Comparison of ENCODE assay signal across 8 mouse cellular contexts in the genomic region with DNA sequence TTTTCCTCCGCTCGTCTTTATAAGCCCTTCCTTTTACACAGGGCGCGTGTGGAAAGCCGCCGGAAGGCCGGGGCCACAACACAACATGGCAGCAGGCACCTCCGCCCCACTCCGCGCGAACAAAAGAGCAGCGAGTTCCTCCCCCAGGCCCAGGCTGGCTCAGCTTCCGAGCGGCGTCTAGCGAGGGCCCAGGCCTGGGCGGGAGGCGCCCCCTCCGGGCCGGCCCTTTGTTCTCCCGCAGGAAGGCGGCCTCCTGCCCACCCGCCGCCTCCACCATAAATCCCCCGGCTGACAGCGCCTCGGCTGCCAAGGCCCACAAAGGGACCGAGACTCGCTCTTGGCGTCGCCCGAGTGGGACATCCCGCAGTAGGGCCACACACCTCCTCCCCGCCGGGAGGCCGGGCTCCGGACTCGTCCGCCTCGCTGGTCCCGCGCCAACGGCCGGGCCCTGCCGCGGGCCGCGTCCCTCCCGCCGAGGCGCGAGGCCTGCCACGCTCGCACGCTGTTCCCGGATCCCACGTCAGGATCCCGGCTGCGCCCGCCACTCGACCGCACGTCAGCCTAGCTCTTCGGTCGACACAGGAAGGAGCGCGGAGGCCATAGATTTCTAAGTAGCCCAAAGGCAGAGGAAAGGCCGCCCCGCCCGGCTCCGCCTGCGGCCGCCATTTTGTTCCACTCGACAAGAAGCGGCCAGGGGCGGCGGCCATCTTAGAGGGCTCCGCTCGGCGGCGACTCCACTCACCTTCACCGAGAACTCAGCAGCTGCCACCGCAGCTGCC. TPM values are rescaled to one million over a fixed set of nuclear protein-coding genes. Genes with fewer than 3 reads are reported as not detected.
DNase-seq lines count a peak whose midpoint lies in the region; ATAC-seq and TF ChIP-seq lines count a peak whose summit lies in the region.

No protein-coding gene starts in this region.

- no peak for TF ChIP-seq EP300 in lung, postnatal 0 days (IDR thresholded peaks at IDR 0.05)

- H3K27ac ChIP-seq in hindbrain, embryonic 11.5 days (ENCODE audit: low read depth, low read length), result peak overlapping the region; percentile 100
- H3K27ac ChIP-seq in lung, postnatal 0 days (ENCODE audit: low read length), result peak overlapping the region; percentile 99

- no peaks in the 10 kb centered on the region for H3K9me3 ChIP-seq in hindbrain, embryonic 11.5 days (ENCODE audit: control insufficient read depth, low read length)
- H3K9me3 ChIP-seq in lung, postnatal 0 days (ENCODE audit: low read length), result no peaks in the 10 kb centered on the region

- peak; percentile 36; the same call in 1 of the 2 replicates for TF ChIP-seq CTCF in lung, postnatal 0 days (IDR thresholded peaks at IDR 0.05)

- peaks cover 5% of the 10 kb centered on the region; the same call in 1 of the 2 replicates for H3K4me1 ChIP-seq in hindbrain, embryonic 11.5 days (replicated peaks; ENCODE audit: control insufficient read depth, insufficient read depth, low read length)
- no peaks in the 10 kb centered on the region; the same call in 1 of the 2 replicates for H3K4me1 ChIP-seq in lung, postnatal 0 days (ENCODE audit: insufficient read depth, low read depth, low read length)

- H3K36me3 ChIP-seq in hindbrain, embryonic 11.5 days (ENCODE audit: control insufficient read depth, insufficient read depth, low read length), result peaks cover 29% of the 10 kb centered on the region
- peaks cover 32% of the 10 kb centered on the region for H3K36me3 ChIP-seq in lung, postnatal 0 days (ENCODE audit: insufficient read depth, low read length)

- peak overlapping the region; percentile 100 for H3K9ac ChIP-seq in hindbrain, embryonic 11.5 days (ENCODE audit: low read depth, low read length)
- peak overlapping the region; percentile 93 for H3K9ac ChIP-seq in lung, postnatal 0 days (replicated peaks; ENCODE audit: low read depth)

- DNase-seq in Muller cell, postnatal 12 days (ENCODE audit: inconsistent ontology term), result peak; percentile 90
- peak; percentile 88 for DNase-seq in cerebellum, adult 9-11 months
- DNase-seq in frontal cortex, postnatal 10 days (ENCODE audit: low spot score in 2 of 2), result peak; percentile 78 to 82
- peak; percentile 88 for DNase-seq in hindbrain, embryonic 11.5 days (ENCODE audit: low spot score)
- peak; percentile 82 to 85 for DNase-seq in layer of hippocampus, postnatal 10 days (ENCODE audit: low spot score in 2 of 2)
- peak; percentile 95 for DNase-seq in lung, postnatal 0 days (ENCODE audit: low spot score)
- peak; percentile 87 for DNase-seq in ovary, postnatal 10 days (ENCODE audit: low spot score)
- DNase-seq in thymus, postnatal 0 days (ENCODE audit: low spot score), result peak; percentile 92

- no peaks in the 10 kb centered on the region for H3K27me3 ChIP-seq in hindbrain, embryonic 11.5 days (ENCODE audit: control insufficient read depth, insufficient read depth, low read length)
- no peaks in the 10 kb centered on the region for H3K27me3 ChIP-seq in lung, postnatal 0 days (replicated peaks; ENCODE audit: insufficient read depth, low read length)

- peak; percentile 84 for ATAC-seq in hindbrain, embryonic 11.5 days (ENCODE audit: low FRiP score)
- ATAC-seq in lung, postnatal 0 days, result peak; percentile 75

- under 1% methylated on average over 68 of the region's 83 CpGs for WGBS in hindbrain, embryonic 11.5 days
- under 1% methylated on average over 76 of the region's 83 CpGs for WGBS in lung, postnatal 0 days

- peak overlapping the region; percentile 86 for H3K4me3 ChIP-seq in hindbrain, embryonic 11.5 days (ENCODE audit: low read depth, low read length)
- peak overlapping the region; percentile 84 for H3K4me3 ChIP-seq in lung, postnatal 0 days (ENCODE audit: low read depth, low read length)

- peak overlapping the region; percentile 78 for H3K4me2 ChIP-seq in hindbrain, embryonic 11.5 days (replicated peaks; ENCODE audit: low read depth, low read length)
- H3K4me2 ChIP-seq in lung, postnatal 0 days (replicated peaks; ENCODE audit: low read depth, low read length), result peak overlapping the region; percentile 49

RNA-seq across cellular contexts. Expression of gene Eif4g2, which starts 0.6 kb away (rescaled TPM):
- 1,716 and 2,020 TPM in 2 replicates for polyA plus RNA-seq in hindbrain, embryonic 11.5 days (2014; fragmentation: Nextera tagmentation; extraction: Ambion mirVana)
- 1,000 to 10,000 TPM; 1,036 to 1,049 TPM for total RNA-seq in layer of hippocampus, postnatal 10 days (2021)
- 325 and 363 TPM in 2 replicates for polyA plus RNA-seq in lung, postnatal 0 days (2015; fragmentation: Nextera tagmentation; extraction: Ambion mirVana)
- polyA plus RNA-seq in thymus, postnatal 0 days (2015; fragmentation: Nextera tagmentation; extraction: Ambion mirVana), result 687 and 746 TPM in 2 replicates

RNA-seq across cellular contexts. Expression of gene Ctr9, which starts 53.5 kb away (rescaled TPM):
- 79.3 and 91.2 TPM in 2 replicates for polyA plus RNA-seq in hindbrain, embryonic 11.5 days (2014; fragmentation: Nextera tagmentation; extraction: Ambion mirVana)
- 10 to 100 TPM; 57.3 to 60.5 TPM for total RNA-seq in layer of hippocampus, postnatal 10 days (2021)
- polyA plus RNA-seq in lung, postnatal 0 days (2015; fragmentation: Nextera tagmentation; extraction: Ambion mirVana), result 33.8 and 42.0 TPM in 2 replicates
- polyA plus RNA-seq in thymus, postnatal 0 days (2015; fragmentation: Nextera tagmentation; extraction: Ambion mirVana), result 42.2 and 45.3 TPM in 2 replicates

Comparison
In these comparisons a context has a peak if more than half of its experiments do, and no peak if none do; other contexts are left out.
1. Peak in every context shown above with its lines: DNase-seq, ATAC-seq, H3K4me3 ChIP-seq and H3K27ac ChIP-seq.